Mouse (Mus musculus): ENCODE data around the gene AI661453. TPM values are rescaled to one million over a fixed set of nuclear protein-coding genes. Genes with fewer than 3 reads are reported as not detected.
A peak's percentile ranks its signal among the peaks of the same experiment; 100 is the strongest.
"Not testable (repeated sequence)": the region's sequence is repeated elsewhere in the genome, so short reads cannot be mapped to it uniquely, and the experiment has no call there.

The AI661453 gene
- polyA plus RNA-seq, 1 experiment from 2014 or later = 0.23 TPM

- Histone ChIP-seq H3K9me3 (replicated peaks) (no peaks in the 10 kb centered on the region), H3K4me1 (peaks cover 37% of the 10 kb centered on the region), H3K27ac (peak within 1 kb of the TSS; percentile 96), H3K27me3 (ENCODE audit: low read depth, poor library complexity, severe bottlenecking) (no peaks in the 10 kb centered on the region), H3K4me3 (peak within 1 kb of the TSS; percentile 85), H3K36me3 (peaks cover 34% of the 10 kb centered on the region)
- WGBS = 4% methylated on average over 40 of the region's 40 CpGs
- peak; percentile 95 for DNase-seq (ENCODE audit: low spot score)
Measured at GRCm38 (mm10) chr17:47501946-47502706, 65.7 kb downstream of the AI661453 start, which contains the start of gene Taf8. TSS of gene Taf8 (minus strand) at chr17:47502292.

DNA sequence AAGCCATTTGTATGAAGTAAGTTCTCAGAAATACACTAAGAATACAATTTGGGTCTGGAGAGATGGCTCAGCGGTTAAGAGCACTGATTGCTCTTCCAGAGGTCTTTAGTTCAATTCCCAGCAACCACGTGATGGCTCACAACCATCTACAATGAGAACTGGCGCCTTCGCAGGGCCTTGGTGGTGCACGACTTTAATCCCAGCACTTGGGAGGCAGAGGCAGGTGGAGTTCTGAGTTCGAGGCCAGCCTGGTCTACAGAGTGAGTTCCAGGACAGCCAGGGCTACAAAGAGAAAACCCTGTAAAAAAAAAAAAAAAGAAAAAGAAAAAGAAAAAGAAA is 66.3 kb downstream of the AI661453 start:
- not testable (repeated sequence) for H3K27me3 ChIP-seq (ENCODE audit: low read depth, poor library complexity, severe bottlenecking); DNase-seq (ENCODE audit: low spot score); H3K9me3 ChIP-seq (replicated peaks)
- WGBS = 77% methylated on average over 6 of the region's 6 CpGs
- Histone ChIP-seq H3K4me1 (peaks cover 42% of the 10 kb centered on the region), H3K27ac (peak overlapping the region; percentile 96; the same call in 1 of the 2 replicates), H3K4me3 (peak overlapping the region; percentile 85; the same call in 1 of the 2 replicates), H3K36me3 (peaks cover 30% of the 10 kb centered on the region)

- no peaks in the 10 kb centered on the region for H3K27me3 ChIP-seq (ENCODE audit: low read depth, poor library complexity, severe bottlenecking)
- no peaks in the 10 kb centered on the region for H3K9me3 ChIP-seq (replicated peaks)
- H3K36me3 ChIP-seq = peaks cover 22% of the 10 kb centered on the region
- H3K27ac ChIP-seq = peak overlapping the region; percentile 89
- DNase-seq (ENCODE audit: low spot score) = no peak
- no peak overlapping the region for H3K4me3 ChIP-seq
- H3K4me1 ChIP-seq = peaks cover 50% of the 10 kb centered on the region
Measured at GRCm38 (mm10) chr17:47503689-47504088, 67.3 kb downstream of the AI661453 start.

DNA sequence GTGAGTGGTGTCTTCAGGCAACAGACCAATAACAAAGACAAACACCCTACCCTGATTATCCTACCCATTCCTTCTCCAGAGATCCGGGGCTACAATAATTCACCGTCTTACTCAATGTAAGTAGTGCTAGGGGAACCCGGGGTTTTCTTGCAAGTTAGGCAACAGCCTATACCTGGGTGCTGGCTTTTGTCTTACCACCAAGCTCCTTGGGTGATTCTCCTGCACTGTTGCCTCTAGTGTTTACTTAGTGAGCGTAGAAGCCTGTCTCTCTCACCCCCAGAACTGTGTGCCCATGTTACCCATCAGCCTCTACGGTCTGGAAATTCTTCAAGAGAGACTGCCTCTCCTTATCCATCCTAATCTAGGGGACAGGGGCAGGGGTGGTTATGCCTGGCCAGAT is 67.8 kb downstream of the AI661453 start:
- peak overlapping the region; percentile 58 for H3K4me3 ChIP-seq
- 75% methylated on average over 5 of the region's 5 CpGs for WGBS
- H3K36me3 ChIP-seq = peaks cover 17% of the 10 kb centered on the region
- H3K9me3 ChIP-seq (replicated peaks) = no peaks in the 10 kb centered on the region
- H3K27ac ChIP-seq = peak overlapping the region; percentile 89
- H3K27me3 ChIP-seq (ENCODE audit: low read depth, poor library complexity, severe bottlenecking) = no peaks in the 10 kb centered on the region
- H3K4me1 ChIP-seq = peaks cover 50% of the 10 kb centered on the region
- no peak for DNase-seq (ENCODE audit: low spot score)

GRCm38 (mm10) chr17:47504941-47505346 is 68.5 kb downstream of the AI661453 start, which contains the start of gene Ccnd3:
TSS of gene Ccnd3 (plus strand) at chr17:47505051.
- DNase-seq (ENCODE audit: low spot score) = peak; percentile 72
- Histone ChIP-seq H3K4me1 (peaks cover 53% of the 10 kb centered on the region), H3K9me3 (replicated peaks) (no peaks in the 10 kb centered on the region), H3K27ac (peak within 1 kb of the TSS; percentile 89), H3K36me3 (peaks cover 12% of the 10 kb centered on the region), H3K4me3 (peak within 1 kb of the TSS; percentile 58), H3K27me3 (ENCODE audit: low read depth, poor library complexity, severe bottlenecking) (no peaks in the 10 kb centered on the region)
- 1% methylated on average over 22 of the region's 22 CpGs for WGBS

GRCm38 (mm10) chr17:47505566-47505965 is 69.2 kb downstream of the AI661453 start:
- no peak for DNase-seq (ENCODE audit: low spot score)
- Histone ChIP-seq H3K9me3 (replicated peaks) (no peaks in the 10 kb centered on the region), H3K27me3 (ENCODE audit: low read depth, poor library complexity, severe bottlenecking) (no peaks in the 10 kb centered on the region), H3K36me3 (peaks cover 6% of the 10 kb centered on the region), H3K4me1 (peaks cover 53% of the 10 kb centered on the region), H3K4me3 (peak overlapping the region; percentile 58), H3K27ac (peak overlapping the region; percentile 89)
- WGBS = 66% methylated on average over 2 of the region's 2 CpGs

DNA sequence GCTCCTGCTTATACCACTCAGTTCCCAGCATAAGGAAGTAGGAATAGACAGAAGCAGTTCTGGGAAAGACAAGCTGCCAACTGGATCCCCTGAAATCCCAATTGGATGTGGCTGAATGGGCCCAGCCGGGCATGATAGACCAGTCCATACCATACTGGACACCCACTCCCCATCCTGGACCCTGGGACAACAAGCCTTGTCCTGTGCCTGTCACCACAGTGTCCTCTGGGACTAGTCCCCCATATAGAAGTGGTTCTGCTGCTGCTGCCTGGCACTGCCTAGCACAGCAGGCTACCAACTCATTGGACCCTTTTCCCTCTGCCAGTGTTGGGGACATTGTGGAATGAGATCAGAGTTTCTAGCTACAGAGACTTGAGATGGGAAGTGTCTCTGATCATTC is 69.6 kb downstream of the AI661453 start:
- no peak for DNase-seq (ENCODE audit: low spot score)
- H3K36me3 ChIP-seq = peaks cover 1% of the 10 kb centered on the region; the same call in 1 of the 2 replicates
- WGBS = 97% methylated on average over 1 of the region's 1 CpGs
- H3K4me3 ChIP-seq = no peak overlapping the region
- H3K27me3 ChIP-seq (ENCODE audit: low read depth, poor library complexity, severe bottlenecking) = no peaks in the 10 kb centered on the region
- H3K9me3 ChIP-seq (replicated peaks) = no peaks in the 10 kb centered on the region
- no peak overlapping the region; the same call in 1 of the 2 replicates for H3K27ac ChIP-seq
- H3K4me1 ChIP-seq = peaks cover 49% of the 10 kb centered on the region

DNA sequence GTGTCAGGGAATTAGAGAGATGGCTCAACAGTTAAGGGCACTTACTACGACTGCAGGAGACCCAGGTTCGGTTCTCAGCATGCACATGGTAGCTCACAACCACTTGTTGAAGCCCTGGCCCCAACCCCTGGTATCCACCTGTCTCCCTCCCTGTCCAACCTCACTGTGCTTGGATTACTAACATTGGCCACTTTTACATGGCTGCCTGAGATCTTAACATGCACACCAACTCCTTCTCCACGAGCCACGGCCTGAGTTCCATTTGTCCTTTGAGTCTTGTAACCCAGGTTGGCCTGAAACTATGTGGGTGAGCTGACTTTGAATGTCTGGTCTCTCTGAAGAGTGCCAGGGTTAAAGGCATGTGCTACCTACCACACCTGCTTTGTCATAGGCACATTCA is 70.3 kb downstream of the AI661453 start:
- WGBS = 92% methylated on average over 4 of the region's 4 CpGs
- Histone ChIP-seq H3K4me3 (no peak overlapping the region), H3K27ac (no peak overlapping the region), H3K27me3 (ENCODE audit: low read depth, poor library complexity, severe bottlenecking) (no peaks in the 10 kb centered on the region), H3K36me3 (no peaks in the 10 kb centered on the region), H3K9me3 (replicated peaks) (no peaks in the 10 kb centered on the region), H3K4me1 (peaks cover 49% of the 10 kb centered on the region)
- DNase-seq (ENCODE audit: low spot score) = no peak

- Histone ChIP-seq H3K4me1 (peaks cover 51% of the 10 kb centered on the region), H3K4me3 (no peak overlapping the region), H3K27ac (no peak overlapping the region), H3K9me3 (replicated peaks) (no peaks in the 10 kb centered on the region), H3K27me3 (ENCODE audit: low read depth, poor library complexity, severe bottlenecking) (no peaks in the 10 kb centered on the region), H3K36me3 (no peaks in the 10 kb centered on the region)
- WGBS = 85% methylated on average over 2 of the region's 2 CpGs
- DNase-seq (ENCODE audit: low spot score) = no peak
Measured at GRCm38 (mm10) chr17:47507523-47507922, 71.1 kb downstream of the AI661453 start.

DNA sequence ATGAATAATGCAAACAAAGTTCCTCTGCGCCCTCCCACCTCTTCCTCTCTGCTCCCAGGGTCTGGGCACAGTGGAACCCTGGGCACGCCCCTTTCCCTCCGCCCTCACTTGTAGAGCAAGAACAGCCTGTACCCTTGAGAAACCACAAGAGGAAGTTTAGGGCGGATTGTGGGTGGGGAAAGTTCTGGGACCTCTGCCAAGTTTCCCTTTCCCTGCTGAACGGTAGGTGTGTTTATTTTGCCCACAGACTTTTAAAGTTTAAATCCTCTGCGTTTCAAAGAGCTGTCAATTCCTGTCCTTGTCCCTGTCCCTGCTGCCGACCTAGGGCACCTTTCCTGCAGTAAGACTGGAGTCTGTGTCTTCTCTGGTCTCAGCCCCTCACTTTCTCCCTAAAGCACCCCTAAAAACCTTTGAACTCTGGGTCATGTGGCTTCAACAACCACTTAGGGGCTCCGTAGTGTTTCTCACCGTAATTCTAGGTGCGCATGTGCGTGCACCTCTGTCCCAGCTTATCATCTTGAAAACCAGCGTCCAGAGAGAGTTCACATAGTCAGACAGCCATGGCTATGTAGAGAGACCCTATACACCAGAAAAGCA is 71.7 kb downstream of the AI661453 start:
- Histone ChIP-seq H3K4me3 (peak overlapping the region; percentile 6; the same call in 1 of the 2 replicates), H3K36me3 (no peaks in the 10 kb centered on the region), H3K27ac (peak overlapping the region; percentile 71; the same call in 1 of the 2 replicates), H3K27me3 (ENCODE audit: low read depth, poor library complexity, severe bottlenecking) (no peaks in the 10 kb centered on the region), H3K4me1 (peaks cover 51% of the 10 kb centered on the region), H3K9me3 (replicated peaks) (no peaks in the 10 kb centered on the region)
- WGBS = 62% methylated on average over 12 of the region's 12 CpGs
- no peak for DNase-seq (ENCODE audit: low spot score)

GRCm38 (mm10) chr17:47509031-47509705 is 72.8 kb downstream of the AI661453 start:
- no peak for DNase-seq (ENCODE audit: low spot score)
- Histone ChIP-seq H3K4me1 (peaks cover 53% of the 10 kb centered on the region), H3K27me3 (ENCODE audit: low read depth, poor library complexity, severe bottlenecking) (no peaks in the 10 kb centered on the region), H3K36me3 (no peaks in the 10 kb centered on the region), H3K9me3 (replicated peaks) (no peaks in the 10 kb centered on the region), H3K27ac (no peak overlapping the region), H3K4me3 (no peak overlapping the region)
- 60% methylated on average over 9 of the region's 9 CpGs for whole genome bisulfite sequencing

- no peaks in the 10 kb centered on the region for H3K27me3 ChIP-seq (ENCODE audit: low read depth, poor library complexity, severe bottlenecking)
- peak; percentile 96 for DNase-seq (ENCODE audit: low spot score)
- H3K36me3 ChIP-seq = peaks cover 3% of the 10 kb centered on the region; the same call in 1 of the 2 replicates
- peak overlapping the region; percentile 79 for H3K27ac ChIP-seq
- H3K4me3 ChIP-seq = peak overlapping the region; percentile 35
- peaks cover 32% of the 10 kb centered on the region for H3K4me1 ChIP-seq
- WGBS = 14% methylated on average over 25 of the region's 25 CpGs
- no peaks in the 10 kb centered on the region for H3K9me3 ChIP-seq (replicated peaks)
Measured at GRCm38 (mm10) chr17:47511111-47512020, 75.0 kb downstream of the AI661453 start.

All from limb, embryonic 10.5 days (tissue).